Mouse (Mus musculus) liver, adult 2 months (tissue): ENCODE measurements around the gene Chrm1. TPM values are rescaled to one million over a fixed set of nuclear protein-coding genes. Genes with fewer than 3 reads are reported as not detected.

Experiments
- DNase-seq: peaks from one replicate; pipeline ENCODE4 v3.0.0-alpha.2; 2011; ENCODE audit warnings: low read depth, low spot score; ENCODE audit errors: extremely low read depth
- H3K27ac ChIP-seq: fragments of 200-500 bp; replicated peaks from 2 replicates; pipeline ENCODE4 v1.5.1; 2012; ENCODE audit warnings: low read depth, mild to moderate bottlenecking, control low read depth, inconsistent platforms, low read length; ENCODE audit not compliant: insufficient read depth
- H3K27me3 ChIP-seq: fragments of 200-500 bp; 2 replicates; pipeline ENCODE4 v1.6.1; 2012; ENCODE audit warnings: mild to moderate bottlenecking, moderate library complexity, low read length, inconsistent platforms; ENCODE audit not compliant: control insufficient read depth, insufficient read depth
- H3K36me3 ChIP-seq: fragments of 200-500 bp; 2 replicates; pipeline ENCODE4 v1.6.1; 2012; ENCODE audit warnings: low read length, inconsistent platforms; ENCODE audit not compliant: control insufficient read depth, insufficient read depth
- H3K4me1 ChIP-seq: fragments of 200-500 bp; 2 replicates; pipeline ENCODE4 v1.6.1; 2011; ENCODE audit warnings: low read length; ENCODE audit not compliant: control insufficient read depth, insufficient read depth
- H3K4me3 ChIP-seq: fragments of 200-500 bp; 2 replicates; pipeline ENCODE4 v1.5.1; 2011; ENCODE audit warnings: low read depth, mild to moderate bottlenecking, control low read depth, low read length, moderate library complexity; ENCODE audit not compliant: insufficient read depth
- H3K79me2 ChIP-seq: fragments of 200-500 bp; 2 replicates; pipeline ENCODE4 v1.6.1; 2012; ENCODE audit warnings: inconsistent platforms, mild to moderate bottlenecking, low read length, moderate library complexity; ENCODE audit not compliant: control insufficient read depth, insufficient read depth
- H3K9ac ChIP-seq: fragments of 200-500 bp; 2 replicates; pipeline ENCODE4 v1.6.1; 2012; ENCODE audit warnings: low read depth, mild to moderate bottlenecking, control low read depth, inconsistent platforms, low read length
- CTCF ChIP-seq: fragments of 200-500 bp; IDR thresholded peaks from 2 replicates; pipeline ENCODE4 v1.5.1; 2011; ENCODE audit warnings: low read depth, low read length, control low read depth
- POLR2A ChIP-seq: fragments of 200-500 bp; IDR thresholded peaks from 2 replicates; pipeline ENCODE4 v1.6.1; 2011; ENCODE audit warnings: low read length, control low read depth; ENCODE audit not compliant: insufficient read depth; ENCODE audit errors: extremely low read depth
- WGBS: fragments of 180-500 bp; shearing (Covaris S2); methylation state at CpG from one replicate; pipeline ENCODE4 v1.1.7; 2018; 5-methylcytosine and 5-hydroxymethylcytosine counted together
- polyA plus RNA-seq: library from polyadenylated mRNA; depleted of rRNA; stranded (reverse); fragments of >200 nt; gene quantifications from 2 replicates; pipeline ENCODE4 v1.2.3, GENCODE M21; 2012
- total RNA-seq: library from RNA; depleted of rRNA; stranded (reverse); fragments of >200 nt; gene quantifications from 2 replicates; pipeline ENCODE4 v1.2.3, GENCODE M21; 2014

Gene Chrm1
- total and polyA plus RNA-seq, 2 experiments = 0.46 to 0.50 TPM

GRCm38 (mm10) chr19:8673336-8674063 lies 9.9 kb downstream of the Chrm1 start:
- no peak overlapping the region for H3K9ac ChIP-seq
- H3K36me3 ChIP-seq = no peaks in the 10 kb centered on the region
- no peak overlapping the region for H3K27ac ChIP-seq
- peaks cover 3% of the 10 kb centered on the region; the same call in 1 of the 2 replicates for H3K4me1 ChIP-seq
- WGBS = 53% methylated on average over 9 of the region's 9 CpGs
- no peaks in the 10 kb centered on the region for H3K27me3 ChIP-seq
- TF ChIP-seq CTCF (no peak), POLR2A (no peak)
- no peak for DNase-seq
- no peak overlapping the region for H3K4me3 ChIP-seq
- no peaks in the 10 kb centered on the region for H3K79me2 ChIP-seq

- Histone ChIP-seq H3K9ac (peak overlapping the region; percentile 62), H3K4me1 (peaks cover 8% of the 10 kb centered on the region), H3K27ac (peak overlapping the region; percentile 53), H3K36me3 (no peaks in the 10 kb centered on the region), H3K27me3 (no peaks in the 10 kb centered on the region), H3K79me2 (no peaks in the 10 kb centered on the region), H3K4me3 (peak overlapping the region; percentile 56)
- 12% methylated on average over 18 of the region's 18 CpGs for WGBS
- peak; percentile 69 for DNase-seq
- peak; percentile 28; the same call in 1 of the 2 replicates for TF ChIP-seq CTCF
- 0 out of 2 replicates have a peak, but pooled peaks have one; percentile 22 for TF ChIP-seq POLR2A
Measured at GRCm38 (mm10) chr19:8679031-8679779, 15.6 kb downstream of the Chrm1 start.

GRCm38 (mm10) chr19:8681633-8682362 lies 18.2 kb downstream of the Chrm1 start:
- Histone ChIP-seq H3K9ac (no peak overlapping the region), H3K36me3 (no peaks in the 10 kb centered on the region), H3K27me3 (no peaks in the 10 kb centered on the region), H3K4me1 (peaks cover 8% of the 10 kb centered on the region), H3K27ac (no peak overlapping the region), H3K4me3 (no peak overlapping the region), H3K79me2 (no peaks in the 10 kb centered on the region)
- no peak for DNase-seq
- TF ChIP-seq CTCF (no peak), POLR2A (no peak)
- WGBS = 93% methylated on average over 4 of the region's 4 CpGs

GRCm38 (mm10) chr19:8682996-8683395 lies 19.4 kb downstream of the Chrm1 start:
- peaks cover 8% of the 10 kb centered on the region for H3K4me1 ChIP-seq
- TF ChIP-seq POLR2A (no peak), CTCF (0 out of 2 replicates have a peak, but pooled peaks have one; percentile 11)
- H3K27ac ChIP-seq = no peak overlapping the region
- no peaks in the 10 kb centered on the region for H3K36me3 ChIP-seq
- H3K9ac ChIP-seq = no peak overlapping the region
- H3K79me2 ChIP-seq = no peaks in the 10 kb centered on the region
- no peaks in the 10 kb centered on the region for H3K27me3 ChIP-seq
- peak; percentile 74 for DNase-seq
- no peak overlapping the region for H3K4me3 ChIP-seq
- 0% methylated on average over 3 of the region's 3 CpGs for WGBS

- H3K4me3 ChIP-seq = no peak overlapping the region
- no peaks in the 10 kb centered on the region for H3K27me3 ChIP-seq
- TF ChIP-seq POLR2A = no peak
- TF ChIP-seq CTCF = no peak
- no peaks in the 10 kb centered on the region for H3K36me3 ChIP-seq
- H3K27ac ChIP-seq = no peak overlapping the region
- WGBS = 80% methylated on average over 2 of the region's 2 CpGs
- no peaks in the 10 kb centered on the region for H3K79me2 ChIP-seq
- peaks cover 4% of the 10 kb centered on the region; the same call in 1 of the 2 replicates for H3K4me1 ChIP-seq
- no peak for DNase-seq
- no peak overlapping the region for H3K9ac ChIP-seq
Measured at GRCm38 (mm10) chr19:8683627-8684026, 20.0 kb downstream of the Chrm1 start.
